Mouse (Mus musculus) adrenal gland, postnatal 36 days (tissue): Measurements from ENCODE around the gene Ifitm3. TPM values are rescaled to one million over a fixed set of nuclear protein-coding genes. Genes with fewer than 3 reads are reported as not detected.

ENCODE experiments used
- DNase-seq, 2 experiments: peaks; one replicate each; pipeline ENCODE4 v3.0.0; 2021; ENCODE audit warnings: mixed read lengths in 1 of 2
- total RNA-seq, 2 experiments: library from RNA; stranded (reverse); gene quantifications; 2 replicates each; pipeline ENCODE4 v1.2.3; 2021

Ifitm3 gene
- total RNA-seq, 2 experiments from 2014 or later, result 135 to 191 TPM

- DNase-seq, result no peak
These were observed 47.8 kb downstream of the Ifitm3 start for GRCm38 (mm10) chr7:140962733-140963132.

GRCm38 (mm10) chr7:140961416-140961815 is 49.2 kb downstream of the Ifitm3 start:
- DNase-seq, result no peak

GRCm38 (mm10) chr7:140960026-140960425 is 50.5 kb downstream of the Ifitm3 start:
- DNase-seq, result no peak

Other genes starting within 250 kb of the Ifitm3 start
- 100 to 1,000 TPM; 251 to 279 TPM for gene Cyp2e1, start 247.0 kb downstream of the Ifitm3 start, total RNA-seq
- gene Syce1, start 222.9 kb downstream of the Ifitm3 start, total RNA-seq, result not detected
- 1 to 10 TPM; 2.7 to 3.4 TPM for gene Zfp941, start 188.6 kb downstream of the Ifitm3 start, total RNA-seq
- gene Urah, start 175.8 kb downstream of the Ifitm3 start, total RNA-seq, result under 1 TPM in 1 of 2 experiments, not detected in 1; 0.70 TPM
- not detected for gene Scgb1c1, start 165.2 kb downstream of the Ifitm3 start, total RNA-seq
- under 1 TPM in 1 of 2 experiments, not detected in 1; 0.26 TPM for gene Odf3, start 163.0 kb downstream of the Ifitm3 start, total RNA-seq
- 1 to 10 TPM in 1 of 2 experiments, not detected in 1; 1.3 TPM for gene Gm45785, start 154.4 kb downstream of the Ifitm3 start, total RNA-seq
- 10 to 100 TPM; 52.7 to 60.4 TPM for gene Ric8a, start 153.8 kb downstream of the Ifitm3 start, total RNA-seq
- gene Bet1l, start 153.2 kb downstream of the Ifitm3 start, total RNA-seq, result 10 to 100 TPM; 30.5 to 41.4 TPM
- gene Psmd13, start 128.8 kb downstream of the Ifitm3 start, total RNA-seq, result 100 to 1,000 TPM; 118 to 127 TPM
- 10 to 100 TPM; 31.3 to 33.8 TPM for gene Sirt3, start 128.5 kb downstream of the Ifitm3 start, total RNA-seq
- gene Cox8b, start 110.3 kb downstream of the Ifitm3 start, total RNA-seq, result 1,000 to 10,000 TPM in 1 of 2 experiments, 100 to 1,000 TPM in 1; 964 to 1,065 TPM
- gene Nlrp6, start 89.9 kb downstream of the Ifitm3 start, total RNA-seq, result 1 to 10 TPM in 1 of 2 experiments, under 1 TPM in 1; 0.99 to 1.1 TPM
- 10 to 100 TPM; 35.8 to 38.1 TPM for gene Pgghg, start 69.4 kb downstream of the Ifitm3 start, total RNA-seq
- 1 to 10 TPM in 1 of 2 experiments, under 1 TPM in 1; 0.63 to 1.7 TPM for gene Ifitm5, start 60.5 kb downstream of the Ifitm3 start, total RNA-seq
- not detected for gene Gm45717, start 54.8 kb downstream of the Ifitm3 start, total RNA-seq
- 100 to 1,000 TPM; 430 to 633 TPM for gene Ifitm2, start 54.8 kb downstream of the Ifitm3 start, total RNA-seq
- 1 to 10 TPM; 5.5 to 7.3 TPM for gene Ifitm1, start 43.5 kb downstream of the Ifitm3 start, total RNA-seq
- gene Ifitm6, start 7.2 kb upstream of the Ifitm3 start, total RNA-seq, result under 1 TPM in 1 of 2 experiments, not detected in 1; 0.99 TPM
- not detected for gene Gm17387, start 18.4 kb upstream of the Ifitm3 start, total RNA-seq
- gene B4galnt4, start 50.3 kb upstream of the Ifitm3 start, total RNA-seq, result under 1 TPM; 0.83 to 0.95 TPM
- gene Pkp3, start 67.4 kb upstream of the Ifitm3 start, total RNA-seq, result 1 to 10 TPM; 1.4 to 1.5 TPM
- 1 to 10 TPM; 2.4 to 4.3 TPM for gene Sigirr, start 89.8 kb upstream of the Ifitm3 start, total RNA-seq
- under 1 TPM; 0.30 TPM for gene Ano9, start 107.0 kb upstream of the Ifitm3 start, total RNA-seq
- gene Ptdss2, start 111.6 kb upstream of the Ifitm3 start, total RNA-seq, result 10 to 100 TPM; 41.8 to 42.9 TPM
- 100 to 1,000 TPM; 265 to 371 TPM for gene Rnh1, start 162.1 kb upstream of the Ifitm3 start, total RNA-seq
- gene Hras, start 183.2 kb upstream of the Ifitm3 start, total RNA-seq, result 10 to 100 TPM; 89.1 to 93.9 TPM
- 1 to 10 TPM; 4.7 to 8.8 TPM for gene Lrrc56, start 183.4 kb upstream of the Ifitm3 start, total RNA-seq
- under 1 TPM; 0.13 TPM for gene Lmntd2, start 203.3 kb upstream of the Ifitm3 start, total RNA-seq
- gene Rassf7, start 205.1 kb upstream of the Ifitm3 start, total RNA-seq, result 1 to 10 TPM; 3.6 to 4.1 TPM
- 10 to 100 TPM; 70.5 to 89.3 TPM for gene Phrf1, start 218.0 kb upstream of the Ifitm3 start, total RNA-seq